Mouse (Mus musculus) embryonic fibroblast, embryonic 13.5 days (primary cell): ENCODE data around the gene Serpina3n.

Experiments
- CTCF ChIP-seq: IDR thresholded peaks from 2 replicates; pipeline ENCODE4 v1.5.1; 2011; ENCODE audit warnings: mild to moderate bottlenecking, control low read depth, low read length, moderate library complexity, borderline replicate concordance; ENCODE audit not compliant: insufficient read depth
- POLR2A ChIP-seq: IDR thresholded peaks from 2 replicates; pipeline ENCODE4 v1.6.1; 2011; ENCODE audit warnings: low read depth, mild to moderate bottlenecking, control low read depth, low read length, moderate library complexity

- TF ChIP-seq CTCF, result no peak
- no peak for TF ChIP-seq POLR2A
Observed at GRCm38 (mm10) chr12:104406454-104406885, at the start of gene Serpina3n.
